Mouse (Mus musculus) heart, postnatal 10 days (tissue): ENCODE measurements at regions not wholly inside any gene's neighbourhood (a gene's known extent, or its start where the extent isn't known, plus 50 kb on each side); places are given as distances from the start of the nearest gene placed in this dataset.

Source experiments
- DNase-seq, 2 experiments: peaks; one replicate each; pipeline ENCODE4 v3.0.0; 2021
- intact Hi-C: fragments of 180-260 bp; cut with DNase I; formaldehyde crosslinking; loops from one replicate; pipeline ENCODE4 v1.15.1; 2025

DNA sequence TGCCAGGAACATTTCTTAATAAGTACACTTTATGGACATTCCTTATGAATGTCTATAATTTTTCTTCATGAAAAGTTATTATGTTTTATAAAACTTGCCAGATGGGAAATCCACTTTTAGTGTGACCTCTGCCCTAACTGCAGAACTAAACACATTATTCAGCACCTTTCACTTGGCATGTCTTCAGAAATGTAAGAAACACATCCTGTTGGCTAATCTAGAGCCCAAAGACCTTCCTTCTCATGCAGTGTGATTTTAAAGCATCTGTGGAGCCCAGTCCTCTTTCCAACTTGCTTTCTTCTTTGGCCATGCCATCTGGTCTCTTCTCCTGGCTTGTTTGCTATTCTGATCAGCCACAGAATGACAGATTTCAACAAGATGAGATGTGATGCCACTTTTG lies 163.6 kb upstream of the Ghitm start:
- DNase-seq: no peak
- intact Hi-C loops: no loop called here

DNA sequence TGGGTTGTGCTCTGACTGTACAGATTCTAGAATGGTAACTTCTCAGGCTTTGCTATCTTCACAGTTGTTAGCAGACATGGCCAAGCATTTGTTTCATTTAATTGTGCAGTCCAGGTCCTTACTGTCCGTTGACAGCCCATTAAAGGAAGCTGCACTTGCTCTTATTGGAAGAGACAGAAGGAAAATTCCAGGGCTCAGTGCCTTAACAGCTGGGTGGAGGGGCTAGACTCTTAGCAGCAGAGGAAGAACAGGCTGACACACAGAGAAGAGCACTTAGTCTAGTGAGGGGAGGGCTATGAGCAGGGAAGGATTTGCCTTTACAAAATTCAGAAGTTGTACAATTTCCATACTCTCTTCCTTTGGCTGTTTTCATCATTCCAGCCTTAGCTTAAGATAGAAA lies 161.5 kb upstream of the Ghitm start:
- no peak for DNase-seq
- intact Hi-C loops: no loop called here

DNA sequence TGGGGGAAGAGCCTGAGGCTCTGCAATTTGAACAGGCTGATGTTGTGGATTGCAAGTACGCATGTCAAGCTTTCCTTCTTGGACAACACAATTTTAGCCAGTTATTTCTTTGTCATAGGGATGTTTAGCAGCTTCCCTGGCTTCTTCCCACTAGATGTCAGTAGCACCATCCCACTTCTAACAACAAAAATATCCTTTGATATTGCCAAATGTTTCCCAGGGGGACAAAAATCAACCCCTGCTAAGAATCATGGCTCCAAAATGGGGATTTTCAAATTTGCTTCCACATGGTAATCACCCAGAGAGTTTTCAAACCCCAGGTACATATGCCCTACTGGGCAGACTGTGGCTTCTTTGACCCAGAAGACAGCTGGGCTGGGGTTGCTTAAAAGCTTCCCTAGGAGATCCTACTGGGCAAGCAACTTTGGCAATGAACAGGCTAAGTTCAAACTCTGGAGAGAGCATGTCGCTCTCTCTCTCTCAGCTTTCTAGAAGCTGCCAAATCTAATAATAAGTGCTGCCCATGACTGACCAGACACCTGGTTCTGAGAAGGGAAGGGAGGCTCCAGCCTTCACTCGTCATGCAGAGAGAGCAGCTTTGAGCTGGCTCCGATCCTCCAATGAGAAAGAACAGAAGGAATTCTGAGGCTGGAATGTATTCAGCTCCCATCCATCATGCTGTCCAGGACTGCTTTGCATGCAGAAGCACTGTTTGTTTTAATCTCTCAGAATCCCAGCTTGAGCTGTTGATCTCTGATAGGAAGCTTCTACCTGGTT lies 157.2 kb upstream of the Ghitm start:
- no peak for DNase-seq
- intact Hi-C loops: no loop called here

DNA sequence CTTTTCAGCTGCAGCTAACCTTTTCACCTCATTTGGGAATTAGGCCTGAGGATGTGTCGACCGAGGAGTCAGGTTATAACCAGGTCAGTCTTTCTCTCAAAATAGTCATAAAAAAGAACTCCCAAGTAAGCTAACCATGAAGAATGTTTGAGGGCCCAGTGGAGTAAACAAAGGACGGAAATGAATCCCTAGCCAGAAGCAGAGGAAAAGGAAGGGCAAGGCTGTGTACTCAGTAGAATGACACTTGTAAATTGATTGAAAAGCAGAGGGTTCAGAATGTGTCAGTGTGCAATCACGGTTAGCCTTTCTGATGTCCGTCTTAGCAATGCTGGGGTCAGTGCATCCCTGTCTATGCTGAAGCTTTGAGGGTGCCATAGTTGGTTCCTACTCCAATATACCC lies 149.3 kb upstream of the Ghitm start:
- DNase-seq: no peak
- intact Hi-C loops: no loop called here

DNA sequence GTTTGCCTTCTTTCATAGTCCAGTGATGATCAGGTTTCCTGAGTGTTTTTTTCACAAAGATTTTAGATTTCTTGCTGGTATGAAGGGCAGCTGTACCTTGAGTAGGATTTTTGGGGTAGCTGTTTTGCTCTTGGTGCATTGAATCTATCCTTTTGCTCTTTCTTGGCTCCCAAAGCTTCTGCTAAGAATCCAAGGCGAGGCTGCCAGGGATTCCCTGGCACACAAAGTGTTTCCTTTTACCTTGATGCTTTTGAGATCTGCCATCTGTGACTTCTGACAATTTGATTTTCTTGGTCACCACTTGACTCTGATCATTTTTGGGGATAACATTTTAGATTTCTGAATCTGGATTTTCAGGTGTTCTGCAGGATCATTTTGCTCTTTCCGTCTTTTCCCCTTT lies 144.3 kb upstream of the Ghitm start:
- no peak for DNase-seq

DNA sequence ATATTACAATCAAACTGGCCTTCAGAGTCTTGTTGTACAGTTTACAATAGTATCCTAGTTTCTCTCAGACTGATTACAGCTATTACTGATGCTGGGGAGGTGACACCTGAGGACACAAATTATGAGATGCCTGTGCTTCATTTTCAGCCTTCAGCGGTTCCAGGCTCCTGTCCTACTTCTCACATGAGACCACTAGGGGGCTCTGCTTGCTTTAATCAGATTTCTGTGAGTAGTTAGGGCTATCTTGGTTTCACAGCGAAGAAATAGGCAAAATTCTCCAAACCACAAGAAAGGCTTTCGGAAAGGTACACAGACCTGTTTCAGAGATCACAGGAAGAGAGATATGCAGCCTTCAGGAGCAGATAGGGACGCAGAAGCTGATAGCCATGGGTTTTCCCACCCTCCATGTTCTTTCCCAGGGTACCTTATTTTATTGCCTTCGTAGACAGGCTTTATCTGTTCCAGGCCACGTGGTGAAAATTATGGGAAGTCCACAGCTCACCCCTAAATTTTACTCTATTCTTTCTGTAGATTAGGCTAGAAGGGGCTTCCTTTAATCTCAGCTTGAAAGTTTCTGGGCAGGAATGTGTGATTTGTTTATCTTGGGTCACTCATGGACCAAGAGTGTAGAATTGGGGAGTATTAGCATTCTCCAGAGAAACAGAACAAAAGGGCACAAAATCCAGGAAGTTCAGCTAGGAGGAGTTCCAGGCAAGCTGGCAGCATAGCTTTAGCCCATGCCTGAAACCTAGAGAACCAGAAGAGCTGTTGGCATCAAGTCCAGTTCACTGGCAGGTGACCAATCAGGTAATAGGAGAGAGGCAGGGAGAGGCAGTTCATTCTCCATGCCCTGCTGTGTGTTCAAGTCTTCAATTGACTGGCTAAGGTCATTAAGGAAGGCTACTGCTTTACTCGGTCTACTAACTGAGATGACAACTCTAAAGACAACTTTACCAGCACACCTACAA lies 141.9 kb upstream of the Ghitm start:
- peak in 1 of 2 experiments; percentile 17 for DNase-seq

More for the DNA sequence above, 144.3 kb upstream of the Ghitm start:
- intact Hi-C loops: no loop called here

DNA sequence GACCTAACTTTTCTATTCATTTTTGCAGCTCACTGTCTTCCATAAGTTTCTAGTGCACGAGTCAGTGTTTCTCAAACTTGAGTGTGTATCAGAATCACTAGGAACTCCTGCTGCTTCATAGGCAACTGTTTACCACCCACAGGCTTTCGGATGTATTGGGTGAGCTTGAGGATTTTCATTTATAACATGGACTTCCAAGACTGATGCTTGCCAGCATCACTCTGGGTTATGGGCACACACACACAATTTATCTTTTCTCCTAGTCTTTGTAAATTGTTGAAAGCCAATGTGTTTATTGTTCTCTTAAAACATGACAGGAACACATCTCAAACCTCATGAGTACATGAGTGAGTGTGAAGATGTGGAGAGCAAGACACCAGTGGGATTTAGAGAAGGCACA lies 137.0 kb upstream of the Ghitm start:
- no peak for DNase-seq
- intact Hi-C loops: no loop called here

More for the DNA sequence above, 141.9 kb upstream of the Ghitm start:
- intact Hi-C loops: no loop called here

DNA sequence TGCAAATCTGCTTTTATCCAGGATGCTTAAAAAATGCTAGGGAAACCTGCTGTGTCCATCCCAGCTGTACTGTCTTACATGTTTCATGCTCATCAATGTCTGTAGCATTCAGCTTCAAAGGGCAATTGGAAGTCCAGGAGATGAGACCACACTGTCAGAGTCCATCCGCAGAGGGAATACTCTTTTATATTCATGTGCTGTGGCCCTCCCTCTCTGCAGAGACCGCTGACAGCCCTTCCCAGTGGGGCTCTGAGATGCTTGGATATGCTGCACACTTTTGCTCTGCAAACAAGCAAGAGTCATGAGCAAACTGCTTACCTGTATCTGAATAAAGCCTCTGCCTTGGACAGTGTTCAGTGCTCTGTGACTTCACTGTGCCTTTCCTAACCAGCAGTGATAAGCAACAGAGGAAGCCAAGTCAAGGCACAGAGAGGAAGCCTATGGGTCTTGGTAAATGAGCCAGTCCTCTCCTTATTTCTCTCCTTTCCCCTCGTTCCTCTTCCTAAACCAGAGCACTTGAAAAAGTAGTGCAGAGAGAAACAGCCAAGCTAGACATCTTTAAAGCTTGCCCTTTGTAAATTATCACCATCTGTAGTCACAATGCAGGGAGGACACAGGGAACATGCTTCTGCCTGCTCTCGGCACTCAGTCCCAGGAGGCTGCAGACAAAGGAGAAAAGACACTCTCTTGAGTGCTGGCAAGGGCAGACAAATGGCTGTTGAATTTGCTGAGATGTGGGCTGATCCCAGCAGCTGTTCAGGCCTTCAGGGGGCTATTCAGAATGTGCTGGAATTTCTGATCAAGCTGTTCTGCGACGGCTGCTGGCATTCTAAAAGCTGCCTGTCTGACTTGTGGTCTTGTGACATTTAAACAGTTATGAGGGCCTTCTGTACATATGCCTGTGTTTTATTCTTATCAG lies 136.2 kb upstream of the Ghitm start:
- no peak for DNase-seq
- intact Hi-C loops: no loop called here

DNA sequence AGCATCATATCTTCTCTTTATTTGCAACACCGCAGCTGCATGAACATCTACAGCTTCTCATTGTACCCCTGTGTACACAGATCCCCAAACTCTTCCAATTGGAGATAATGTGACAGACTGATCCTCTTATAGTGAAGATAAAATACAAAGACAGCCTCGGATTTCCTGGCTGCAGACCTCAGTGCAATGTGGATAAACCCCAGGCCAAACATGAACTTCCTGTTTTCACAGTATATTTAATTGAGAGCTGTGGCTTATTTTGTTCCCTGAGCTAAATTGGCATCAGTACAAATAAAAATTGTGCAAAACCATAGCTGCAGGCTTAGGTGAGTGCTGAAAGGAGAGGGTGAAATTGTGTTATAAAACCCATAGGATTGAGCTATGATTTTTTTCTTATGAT lies 134.8 kb upstream of the Ghitm start:
- intact Hi-C loops: no loop called here
- DNase-seq: no peak

DNA sequence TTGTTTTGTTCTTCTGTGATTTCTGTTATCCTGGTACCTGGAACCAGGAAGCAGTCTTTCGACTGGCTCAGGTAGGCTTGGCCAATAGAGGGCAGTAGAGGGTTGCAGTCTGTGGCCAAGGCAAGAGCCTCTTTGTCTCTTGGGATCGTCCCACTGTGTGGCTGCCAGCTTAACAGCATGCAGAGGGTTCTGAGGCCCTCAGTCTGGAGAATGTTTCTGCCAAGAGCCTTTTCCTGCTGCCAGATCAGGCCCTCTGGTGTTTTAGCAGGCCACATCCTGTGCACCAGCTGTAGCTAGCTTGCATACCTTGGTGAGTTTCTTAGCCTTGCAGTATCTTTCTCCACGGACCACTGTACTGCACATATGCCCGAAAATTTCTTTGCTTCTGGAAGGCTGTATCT lies 103.6 kb upstream of the Ghitm start:
- intact Hi-C loops: no loop called here

DNA sequence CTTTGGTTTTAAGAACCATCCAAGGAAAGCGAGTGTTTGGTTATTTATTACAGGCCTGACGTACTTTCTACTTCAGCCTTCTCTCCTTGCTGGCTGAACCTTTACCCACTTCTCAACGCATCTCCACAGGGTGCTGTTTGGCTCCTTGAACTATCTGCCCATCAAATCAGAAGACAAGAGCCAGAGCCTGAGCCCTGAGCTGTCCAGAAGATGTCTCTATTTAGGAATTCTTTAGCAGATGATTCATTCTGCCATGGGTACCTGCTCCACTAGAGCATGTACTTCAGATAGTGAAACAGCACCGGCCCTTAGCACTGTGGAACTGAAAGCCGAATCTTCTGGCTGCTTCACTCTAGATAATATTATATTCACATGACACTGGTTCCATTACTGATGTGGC lies 102.1 kb upstream of the Ghitm start:
- no peak for DNase-seq
- intact Hi-C loops: no loop called here

More for the DNA sequence above, 103.6 kb upstream of the Ghitm start:
- peak; percentile 54 to 71 for DNase-seq

DNA sequence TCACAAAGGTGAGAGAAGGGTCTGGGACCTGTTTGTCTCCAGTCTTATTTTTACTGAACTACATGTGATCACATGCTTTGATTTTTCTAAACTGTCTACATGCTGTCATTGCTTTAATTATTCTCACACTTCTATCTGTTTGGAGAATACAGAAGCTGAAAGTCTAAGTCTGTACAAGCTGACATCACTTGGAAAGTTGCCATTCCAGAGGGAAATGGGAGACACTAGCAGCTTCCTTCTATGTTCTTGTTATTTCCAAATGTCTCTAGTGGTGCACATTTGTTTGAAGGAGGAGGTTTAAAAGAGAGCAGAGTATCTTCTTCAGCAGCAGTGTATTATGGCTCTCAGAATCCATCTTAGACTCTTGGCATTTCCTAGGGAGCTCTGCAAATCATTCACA lies 73.2 kb upstream of the Ghitm start:
- DNase-seq: no peak
- intact Hi-C loops: no loop called here

DNA sequence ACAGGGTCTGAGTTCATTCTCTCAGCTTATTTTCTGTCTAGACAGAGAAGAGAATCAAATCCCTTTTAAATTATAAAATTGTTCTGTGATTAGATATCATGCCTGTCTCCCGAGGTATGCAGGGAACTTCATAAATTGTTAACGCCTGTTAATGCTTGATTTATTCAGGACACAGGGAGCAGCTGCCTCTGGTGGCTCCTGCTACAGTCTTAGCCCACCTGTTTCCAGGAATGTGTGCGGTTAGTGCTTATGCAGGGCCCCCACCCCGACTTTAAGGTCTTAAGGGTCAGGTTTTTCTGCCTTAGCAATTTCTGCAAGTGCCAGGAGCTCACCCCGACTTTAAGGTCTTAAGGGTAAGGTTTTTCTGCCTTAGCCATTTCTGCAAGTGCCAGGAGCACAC lies 54.7 kb upstream of the Ghitm start:
- intact Hi-C loops: no loop called here
- DNase-seq: no peak
